Mouse (Mus musculus) embryonic facial prominence, embryonic 14.5 days (tissue): ENCODE results near the gene Tnn. TPM values are rescaled to one million over a fixed set of nuclear protein-coding genes. Genes with fewer than 3 reads are reported as not detected.

Experiments used
- ATAC-seq: fragments of 200-750 bp; cut with Nextera tagmentation; 2 replicates; pipeline ENCODE4 v1.8.0; 2017; ENCODE audit warnings: low read depth, moderate number of reproducible peaks, moderate TSS enrichment
- DNase-seq: peaks from one replicate; pipeline ENCODE4 v3.0.0-alpha.2; 2015; ENCODE audit warnings: low spot score
- H3K27ac ChIP-seq: fragments of 300-500 bp; sonication (generic); replicated peaks from 2 replicates; pipeline ENCODE4 v1.5.1; 2014; ENCODE audit warnings: low read depth, mild to moderate bottlenecking, low read length, moderate library complexity
- H3K27me3 ChIP-seq: fragments of 300-500 bp; sonication (generic); replicated peaks from 2 replicates; pipeline ENCODE4 v1.6.1; 2014; ENCODE audit warnings: low read length; ENCODE audit not compliant: control insufficient read depth, insufficient read depth
- H3K36me3 ChIP-seq: fragments of 300-500 bp; sonication (generic); 2 replicates; pipeline ENCODE4 v1.6.1; 2014; ENCODE audit warnings: low read length, mixed read lengths; ENCODE audit not compliant: control insufficient read depth, insufficient read depth
- H3K4me1 ChIP-seq: fragments of 300-500 bp; sonication (generic); 2 replicates; pipeline ENCODE4 v1.6.1; 2014; ENCODE audit warnings: antibody characterized with exemption, low read length; ENCODE audit not compliant: control insufficient read depth, insufficient read depth
- H3K4me2 ChIP-seq: fragments of 300-500 bp; sonication (generic); 2 replicates; pipeline ENCODE4 v1.6.1; 2014; ENCODE audit warnings: low read depth, mild to moderate bottlenecking, low read length, moderate library complexity, mixed read lengths
- H3K4me3 ChIP-seq: fragments of 300-500 bp; sonication (generic); 2 replicates; pipeline ENCODE4 v1.5.1; 2014; ENCODE audit warnings: low read depth, mild to moderate bottlenecking, low read length
- H3K9ac ChIP-seq: fragments of 300-500 bp; sonication (generic); 2 replicates; pipeline ENCODE4 v1.6.1; 2014; ENCODE audit warnings: low read depth, mild to moderate bottlenecking, low read length, moderate library complexity, mixed read lengths
- H3K9me3 ChIP-seq: fragments of 300-500 bp; sonication (generic); 2 replicates; pipeline ENCODE4 v1.6.1; 2016; ENCODE audit warnings: low read length; ENCODE audit not compliant: control insufficient read depth
- WGBS: fragments of 180-500 bp; shearing (Covaris S2); extraction: QIAGEN DNeasy Blood & Tissue Kit; methylation state at CpG from one replicate; pipeline ENCODE4 v1.1.7; 2014; 5-methylcytosine and 5-hydroxymethylcytosine counted together
- polyA plus RNA-seq: library from polyadenylated mRNA; unstranded; fragments of >200 nt; fragmentation: Nextera tagmentation; extraction: Ambion mirVana; gene quantifications from 2 replicates; pipeline ENCODE4 v1.2.1, GENCODE M21; 2014

Gene Tnn
- polyA plus RNA-seq, 1 experiment from 2014 or later, result 17.2 TPM

- H3K27me3 ChIP-seq, result no peaks in the 10 kb centered on the region
- H3K4me3 ChIP-seq, result no peak overlapping the region
Measured at GRCm38 (mm10) chr1:160108604-160109003, 44.8 kb downstream of the Tnn start.

GRCm38 (mm10) chr1:160105426-160105825 lies 48.0 kb downstream of the Tnn start:
- Histone ChIP-seq H3K4me3 (no peak overlapping the region), H3K36me3 (no peaks in the 10 kb centered on the region), H3K9ac (no peak overlapping the region), H3K4me2 (no peak overlapping the region), H3K4me1 (no peaks in the 10 kb centered on the region), H3K27ac (no peak overlapping the region), H3K27me3 (no peaks in the 10 kb centered on the region), H3K9me3 (no peaks in the 10 kb centered on the region)
- WGBS, result 84% methylated on average over 5 of the region's 5 CpGs
- no peak for ATAC-seq
- DNase-seq, result no peak

More at GRCm38 (mm10) chr1:160108604-160109003, 44.8 kb downstream of the Tnn start:
- Histone ChIP-seq H3K4me2 (no peak overlapping the region), H3K4me1 (no peaks in the 10 kb centered on the region), H3K9me3 (no peaks in the 10 kb centered on the region), H3K36me3 (no peaks in the 10 kb centered on the region), H3K9ac (no peak overlapping the region), H3K27ac (no peak overlapping the region)
- ATAC-seq (no peak), DNase-seq (peak; percentile 41)
- WGBS, result 31% methylated on average over 2 of the region's 2 CpGs

GRCm38 (mm10) chr1:160100996-160101395 lies 52.4 kb downstream of the Tnn start:
- no peaks in the 10 kb centered on the region for H3K27me3 ChIP-seq
- no peak overlapping the region for H3K4me2 ChIP-seq
- H3K4me1 ChIP-seq, result no peaks in the 10 kb centered on the region
- ATAC-seq (no peak), DNase-seq (no peak)
- no peak overlapping the region for H3K4me3 ChIP-seq
- H3K27ac ChIP-seq, result no peak overlapping the region
- no peaks in the 10 kb centered on the region for H3K36me3 ChIP-seq
- no peak overlapping the region for H3K9ac ChIP-seq
- 76% methylated on average over 5 of the region's 5 CpGs for WGBS
- no peaks in the 10 kb centered on the region for H3K9me3 ChIP-seq

GRCm38 (mm10) chr1:160099659-160100302 lies 53.6 kb downstream of the Tnn start:
- H3K27ac ChIP-seq, result no peak overlapping the region
- H3K4me2 ChIP-seq, result no peak overlapping the region
- H3K4me3 ChIP-seq, result no peak overlapping the region
- no peak for ATAC-seq
- H3K9me3 ChIP-seq, result no peaks in the 10 kb centered on the region
- no peak overlapping the region for H3K9ac ChIP-seq
- 81% methylated on average over 5 of the region's 5 CpGs for WGBS
- H3K27me3 ChIP-seq, result no peaks in the 10 kb centered on the region
- no peak for DNase-seq
- no peaks in the 10 kb centered on the region for H3K36me3 ChIP-seq
- H3K4me1 ChIP-seq, result no peaks in the 10 kb centered on the region

- Histone ChIP-seq H3K9ac (no peak overlapping the region), H3K4me2 (no peak overlapping the region), H3K9me3 (no peaks in the 10 kb centered on the region), H3K4me1 (no peaks in the 10 kb centered on the region), H3K4me3 (no peak overlapping the region), H3K36me3 (no peaks in the 10 kb centered on the region), H3K27ac (no peak overlapping the region), H3K27me3 (no peaks in the 10 kb centered on the region)
- WGBS, result 71% methylated on average over 2 of the region's 2 CpGs
- ATAC-seq (no peak), DNase-seq (no peak)
Measured at GRCm38 (mm10) chr1:160086651-160087050, 66.7 kb downstream of the Tnn start.

GRCm38 (mm10) chr1:160084239-160084638 lies 69.1 kb downstream of the Tnn start:
- H3K27me3 ChIP-seq, result no peaks in the 10 kb centered on the region
- H3K9ac ChIP-seq, result no peak overlapping the region
- no peak overlapping the region for H3K4me3 ChIP-seq
- ATAC-seq, result no peak
- no peak overlapping the region for H3K4me2 ChIP-seq
- no peaks in the 10 kb centered on the region for H3K9me3 ChIP-seq
- no peak for DNase-seq
- no peaks in the 10 kb centered on the region for H3K4me1 ChIP-seq
- H3K36me3 ChIP-seq, result no peaks in the 10 kb centered on the region
- H3K27ac ChIP-seq, result no peak overlapping the region
- 100% methylated on average over 1 of the region's 1 CpGs for WGBS

- DNase-seq, result no peak
- no peaks in the 10 kb centered on the region for H3K9me3 ChIP-seq
- H3K4me3 ChIP-seq, result no peak overlapping the region
- ATAC-seq, result no peak
- no peaks in the 10 kb centered on the region for H3K4me1 ChIP-seq
- no peak overlapping the region for H3K27ac ChIP-seq
- WGBS, result 100% methylated on average over 1 of the region's 1 CpGs
- no peak overlapping the region for H3K9ac ChIP-seq
- H3K36me3 ChIP-seq, result no peaks in the 10 kb centered on the region
- H3K27me3 ChIP-seq, result no peaks in the 10 kb centered on the region
- no peak overlapping the region for H3K4me2 ChIP-seq
Measured at GRCm38 (mm10) chr1:160082647-160083046, 70.7 kb downstream of the Tnn start.

- WGBS, result 29% methylated on average over 2 of the region's 2 CpGs
- Histone ChIP-seq H3K4me1 (no peaks in the 10 kb centered on the region), H3K4me3 (no peak overlapping the region), H3K36me3 (no peaks in the 10 kb centered on the region), H3K9me3 (no peaks in the 10 kb centered on the region), H3K27me3 (no peaks in the 10 kb centered on the region), H3K27ac (no peak overlapping the region), H3K4me2 (no peak overlapping the region), H3K9ac (no peak overlapping the region)
- DNase-seq, result peak; percentile 75
- ATAC-seq, result 0 out of 2 replicates have a peak, but pooled peaks have one; percentile 45
Measured at GRCm38 (mm10) chr1:160080800-160081436, 72.5 kb downstream of the Tnn start.
